Mouse (Mus musculus) heart, postnatal 10 days (tissue): ENCODE results near the gene Aph1a. TPM values are rescaled to one million over a fixed set of nuclear protein-coding genes. Genes with fewer than 3 reads are reported as not detected.
"Not testable (repeated sequence)": the region's sequence is repeated elsewhere in the genome, so short reads cannot be mapped to it uniquely, and the experiment has no call there.

ENCODE experiments used
- DNase-seq, 2 experiments: peaks; one replicate each; pipeline ENCODE4 v3.0.0; 2021
- intact Hi-C: fragments of 180-260 bp; cut with DNase I; formaldehyde crosslinking; loops from one replicate; pipeline ENCODE4 v1.15.1; 2025
- total RNA-seq, 2 experiments: library from RNA; stranded (reverse); gene quantifications; 2 replicates each; pipeline ENCODE4 v1.2.3; 2021

The Aph1a gene
- total RNA-seq, 2 experiments from 2014 or later: 147 to 151 TPM

DNA sequence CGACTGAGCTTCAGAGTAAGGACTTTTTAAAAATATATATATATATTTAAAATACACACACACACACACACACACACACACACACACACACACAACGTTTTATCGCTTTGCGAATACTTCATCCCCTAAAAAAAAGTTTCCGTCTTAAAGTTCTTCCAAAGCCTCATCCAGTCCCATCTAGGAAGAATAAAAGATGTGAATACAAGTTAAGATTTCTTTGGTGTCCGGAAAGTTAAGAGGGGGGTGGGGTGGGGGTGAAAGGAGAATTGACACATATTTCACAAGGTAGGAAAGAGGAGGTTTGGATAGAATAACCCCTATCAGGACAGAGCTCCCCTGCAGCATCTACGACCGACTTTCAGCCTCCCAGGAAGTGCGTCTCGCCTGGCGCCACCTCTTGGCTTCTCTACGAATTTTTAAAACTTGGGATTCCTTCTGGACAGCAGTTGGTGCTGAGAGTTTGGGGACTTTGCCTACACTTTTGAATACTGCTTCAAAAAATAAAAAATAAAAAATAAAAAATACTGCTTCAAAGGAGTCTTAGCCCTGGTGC is 12.2 kb downstream of the Aph1a start:
- intact Hi-C loops: loop anchor here (2.0 kb wide), 1 partner anchor 15 kb away; no protein-coding TSS in a partner anchor
- peak; percentile 72 to 80 for DNase-seq

DNA sequence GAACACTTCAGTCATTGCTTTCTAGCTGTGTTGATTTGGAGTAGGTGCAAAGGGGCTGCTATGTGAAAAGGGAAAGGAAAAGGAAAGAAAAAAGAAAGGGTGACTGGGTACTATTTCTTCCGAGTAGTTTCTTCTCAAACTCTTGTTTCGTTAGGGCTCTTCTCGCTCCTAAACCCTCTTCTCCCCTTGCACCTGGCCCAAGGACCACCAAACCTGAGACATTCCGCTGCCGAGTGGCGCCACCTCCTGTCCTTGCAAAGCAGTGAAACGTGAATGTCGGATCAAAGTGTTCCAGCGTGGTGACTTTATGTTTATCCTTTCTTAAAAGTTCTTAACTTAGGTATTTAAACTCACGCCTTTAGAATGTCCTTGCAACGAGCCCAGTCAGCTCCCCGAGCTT is 13.1 kb downstream of the Aph1a start:
- DNase-seq: peak; percentile 62 to 73
- intact Hi-C loops: loop anchor here (1.0 to 2.0 kb wide), 3 partner anchors 16 to 45 kb away; no protein-coding TSS in a partner anchor

DNA sequence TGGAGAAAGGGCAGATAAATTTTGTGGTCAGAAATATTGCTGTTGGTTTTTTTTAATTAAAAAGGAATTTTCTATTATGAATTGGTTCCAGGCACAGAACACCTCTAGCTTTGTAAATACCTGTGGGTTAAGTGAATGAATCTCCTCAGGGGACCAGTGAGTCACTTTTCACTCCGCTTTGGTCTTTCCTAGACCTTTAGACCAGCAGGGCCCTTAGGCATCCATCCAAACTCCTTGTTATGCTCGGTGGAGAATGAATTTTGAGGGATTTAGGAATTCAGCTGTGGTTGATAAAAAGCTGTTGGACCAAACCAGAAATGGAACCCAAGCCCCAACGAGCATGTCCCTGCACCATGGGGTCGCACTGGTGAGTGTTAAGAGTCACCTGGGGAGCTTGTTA is 13.8 kb downstream of the Aph1a start:
- intact Hi-C loops: loop anchor here (1.0 to 2.0 kb wide), 3 partner anchors 17 to 45 kb away; no protein-coding TSS in a partner anchor
- DNase-seq: no peak

DNA sequence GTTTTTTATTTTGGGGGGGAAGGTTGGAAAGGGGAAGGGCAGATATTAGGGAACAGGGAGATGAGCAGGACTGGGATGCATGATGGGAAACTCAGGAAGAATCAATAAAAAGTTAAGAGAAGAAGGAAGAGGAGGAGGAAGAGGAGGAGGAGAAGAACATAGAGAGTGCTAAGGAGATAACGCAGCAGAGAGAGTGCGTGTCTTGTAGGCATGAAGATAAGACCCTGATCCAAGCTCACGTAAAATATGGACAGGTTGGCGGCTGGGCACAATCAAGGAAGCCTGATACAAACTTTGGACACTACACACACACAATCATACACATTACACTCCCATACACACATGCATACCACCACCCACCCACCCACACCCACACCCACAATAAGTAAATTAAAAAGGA is 20.9 kb downstream of the Aph1a start:
- intact Hi-C loops: no loop called here
- DNase-seq: no peak

DNA sequence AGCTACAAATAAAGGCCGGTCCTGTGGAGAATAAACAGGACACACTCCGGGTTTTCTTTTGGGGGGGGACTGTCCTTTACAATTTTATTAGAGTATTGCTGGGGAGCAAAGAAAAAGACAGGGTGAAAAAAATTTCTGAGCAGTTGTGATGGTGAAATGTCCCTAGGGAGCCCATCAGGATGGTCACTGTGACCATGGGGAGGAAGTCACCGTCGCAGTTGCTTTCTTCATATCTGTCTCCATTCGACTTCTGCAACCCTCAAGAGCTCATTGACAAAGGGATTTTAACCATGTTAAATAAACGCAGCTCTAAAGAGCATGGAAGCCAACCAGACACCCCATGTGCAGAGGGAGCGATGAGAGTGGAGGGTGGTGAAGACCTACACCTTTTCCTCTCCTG is 23.0 kb downstream of the Aph1a start:
- intact Hi-C loops: no loop called here
- DNase-seq: no peak

DNA sequence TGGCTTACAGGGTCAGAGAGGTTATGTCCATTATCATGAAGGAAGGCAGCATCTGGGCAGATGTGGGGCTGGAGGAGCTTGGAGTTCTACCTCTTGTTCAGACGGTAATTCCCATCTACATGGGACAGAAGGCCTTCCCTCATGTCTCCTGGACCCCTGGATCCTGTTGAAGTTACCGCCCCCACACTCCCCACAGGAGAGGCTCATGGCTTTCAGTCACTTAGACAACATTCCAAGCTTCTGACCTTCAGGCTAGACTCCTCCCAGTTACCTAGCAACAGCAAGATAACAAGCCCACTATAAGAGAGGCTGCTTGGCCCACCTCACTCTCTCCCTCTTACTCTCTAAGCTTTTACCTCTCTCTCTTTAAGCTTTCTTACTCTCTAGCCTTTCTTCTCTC is 26.8 kb downstream of the Aph1a start:
- intact Hi-C loops, DNase-seq: not testable (repeated sequence)

DNA sequence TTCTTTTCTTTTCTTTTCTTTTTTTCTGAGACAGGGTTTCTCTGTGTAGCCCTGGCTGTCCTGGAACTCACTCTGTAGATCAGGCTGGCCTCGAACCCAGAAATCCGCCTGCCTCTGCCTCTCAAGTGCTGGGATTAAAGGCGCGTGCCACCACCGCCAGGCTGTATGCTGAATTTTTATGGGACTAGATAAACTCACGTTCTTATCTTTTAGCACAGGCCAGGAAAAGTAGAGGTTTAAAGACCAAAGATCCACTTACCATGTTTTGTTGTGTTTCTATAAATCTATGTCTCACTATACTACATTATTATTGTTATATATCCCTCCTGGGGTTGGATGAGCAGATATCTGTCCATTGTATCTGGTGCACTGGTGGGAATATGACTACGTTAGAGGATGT is 29.7 kb downstream of the Aph1a start:
- DNase-seq, intact Hi-C loops: not testable (repeated sequence)

DNA sequence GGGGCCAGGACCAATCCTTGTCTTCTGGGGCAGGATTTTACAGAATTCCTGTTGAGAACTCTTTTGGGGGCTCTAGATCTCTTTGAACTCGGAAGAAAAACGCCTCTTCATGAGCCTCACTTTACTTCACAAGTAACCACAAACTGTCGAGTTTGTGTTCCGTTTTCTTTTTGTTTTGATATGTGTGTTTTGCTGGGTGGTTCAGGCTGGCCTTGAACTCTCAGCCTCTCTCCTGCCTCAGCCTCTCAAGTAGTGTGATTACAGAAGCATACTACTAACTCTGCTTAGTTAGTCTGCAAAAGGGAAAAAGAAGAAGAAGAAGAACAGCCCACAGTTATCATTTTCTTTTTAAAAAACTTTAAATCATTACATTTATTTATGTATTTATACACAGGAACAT is 30.4 kb downstream of the Aph1a start:
- DNase-seq: no peak

DNA sequence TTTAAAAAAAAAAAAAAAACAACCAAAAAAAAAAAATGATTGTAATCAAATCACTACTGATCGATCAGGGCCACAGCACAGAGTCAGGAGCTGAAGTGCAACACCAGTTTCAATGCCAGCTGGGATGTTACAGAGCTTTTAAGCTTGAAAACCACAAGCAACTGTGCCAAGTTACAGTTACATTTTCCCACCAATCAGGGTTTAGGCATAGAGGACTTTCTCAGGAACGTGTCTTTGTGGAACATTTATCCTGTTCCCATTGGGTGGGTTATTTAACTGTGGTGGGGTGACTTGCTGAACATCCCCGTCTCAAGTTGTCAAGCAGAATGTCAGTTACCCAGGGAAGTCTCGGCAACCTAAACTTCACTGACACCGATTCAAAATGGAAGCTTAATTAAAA is 31.3 kb downstream of the Aph1a start:
- intact Hi-C loops: no loop called here
- DNase-seq: no peak

More for the DNA sequence above, 30.4 kb downstream of the Aph1a start:
- intact Hi-C loops: no loop called here

DNA sequence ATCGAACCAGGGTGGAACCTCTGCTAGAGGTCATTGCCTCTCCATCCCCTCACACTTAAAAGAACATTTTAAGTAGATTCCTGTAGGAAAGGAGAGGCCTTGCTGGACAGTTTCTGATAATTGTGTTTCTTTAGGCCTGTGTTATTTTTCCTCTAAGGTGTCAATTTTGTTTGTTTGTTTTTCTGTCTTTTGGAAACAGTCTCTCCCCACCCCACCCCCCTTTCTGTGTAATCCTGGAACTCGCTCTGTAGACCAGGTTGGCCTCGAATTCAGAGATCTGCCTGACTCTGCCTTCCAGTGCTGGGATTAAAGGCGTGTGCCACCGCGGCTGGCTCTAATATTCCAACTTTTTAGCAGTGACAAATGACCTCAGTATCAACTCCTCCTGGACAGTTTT is 34.5 kb downstream of the Aph1a start:
- intact Hi-C loops: loop anchor here (2.0 kb wide), 1 partner anchor 29 kb away; no protein-coding TSS in a partner anchor
- no peak for DNase-seq

DNA sequence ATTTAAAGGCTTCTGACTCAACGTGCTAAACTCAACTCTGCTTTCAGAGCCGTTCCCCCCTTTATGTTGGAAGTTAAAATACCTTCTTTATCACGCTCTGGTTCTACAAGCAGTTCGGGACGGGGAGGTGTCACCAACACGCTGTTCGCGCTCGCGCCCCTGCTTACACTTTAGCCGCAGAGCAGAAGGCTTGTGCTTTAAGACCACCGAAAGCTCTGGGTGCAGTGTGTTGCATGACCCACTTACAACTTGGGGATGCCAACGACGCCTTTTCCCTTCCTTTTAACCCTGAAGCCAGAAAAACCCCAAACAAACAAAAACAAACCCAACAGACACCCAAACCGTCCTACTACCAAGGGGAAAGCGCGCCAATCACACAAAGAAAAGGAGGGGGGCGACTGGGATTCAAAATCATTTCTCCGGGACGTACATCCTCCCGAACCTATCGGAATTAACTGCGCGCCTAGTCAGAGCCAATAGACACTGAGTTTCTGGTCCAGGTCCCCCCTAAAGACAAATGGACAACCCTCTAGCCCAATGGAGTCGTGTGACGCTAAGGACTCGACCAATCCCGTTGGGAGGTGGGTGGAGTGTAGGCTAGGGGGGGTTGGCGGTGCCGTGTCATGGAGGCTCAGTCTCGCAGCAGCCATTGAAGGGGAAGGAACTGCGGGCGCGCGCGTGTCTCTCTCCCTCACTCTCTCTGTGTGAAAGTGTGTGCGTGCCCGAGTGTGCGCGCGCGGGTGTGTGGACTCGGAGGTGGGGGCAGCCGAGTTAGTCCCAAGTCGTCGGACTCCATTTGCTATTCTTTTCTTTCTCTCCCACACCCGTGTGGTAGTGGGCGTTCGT is 35.1 kb downstream of the Aph1a start, which contains the start of gene Anp32e:
Gene Anp32e, plus strand, starts transcription at position 589 of the 846 bp plus-strand sequence.
- DNase-seq: peak; percentile 98 to 99
- intact Hi-C loops: loop anchor here (2.0 kb wide), 1 partner anchor 28 kb away; no protein-coding TSS in a partner anchor

DNA sequence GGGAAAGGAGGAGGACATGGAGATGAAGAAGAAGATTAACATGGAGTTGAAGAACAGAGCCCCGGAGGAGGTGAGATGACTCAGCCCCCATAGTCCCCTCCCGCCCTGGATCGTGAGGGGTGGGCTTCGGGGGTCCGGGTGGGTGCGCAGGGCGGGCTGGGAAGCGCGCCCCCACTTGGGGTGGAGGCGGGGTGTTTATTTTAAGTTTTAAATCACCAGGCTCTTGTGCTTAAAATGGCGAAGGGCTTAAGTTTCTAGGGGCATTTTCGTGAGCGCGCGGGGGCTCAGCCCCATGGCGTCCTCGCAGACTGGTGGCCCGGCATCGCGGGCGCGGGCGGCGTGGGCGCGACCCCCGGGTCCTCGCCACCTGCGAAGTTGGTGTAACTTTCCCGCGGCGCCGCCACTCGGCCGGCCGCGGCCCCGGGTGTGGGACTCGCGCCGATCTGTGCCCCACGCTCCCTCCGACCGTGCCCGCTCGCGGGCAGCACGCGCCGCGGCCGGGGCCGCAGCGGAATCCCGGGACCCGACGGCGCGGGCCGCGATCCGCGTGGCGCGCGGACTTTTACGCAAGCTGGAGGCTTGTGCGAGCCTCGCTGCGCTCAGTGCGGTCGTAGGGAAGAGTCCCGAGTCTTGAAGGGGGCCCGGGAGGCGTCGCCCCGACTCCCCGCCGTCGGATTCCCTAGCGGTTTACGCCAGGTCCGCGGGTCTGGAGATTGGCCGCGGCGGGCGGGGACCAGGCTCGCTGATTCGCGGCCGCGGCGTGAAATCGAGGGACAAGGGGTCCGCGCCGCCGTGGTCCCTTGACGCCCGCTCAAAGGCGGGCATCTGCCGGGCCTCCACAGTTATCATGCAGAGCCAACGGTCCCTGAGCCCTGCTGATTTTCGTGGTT is 36.1 kb downstream of the Aph1a start:
- intact Hi-C loops: loop anchor here (2.0 kb wide), 1 partner anchor 27 kb away; no protein-coding TSS in a partner anchor
- peak; percentile 68 to 73 for DNase-seq

DNA sequence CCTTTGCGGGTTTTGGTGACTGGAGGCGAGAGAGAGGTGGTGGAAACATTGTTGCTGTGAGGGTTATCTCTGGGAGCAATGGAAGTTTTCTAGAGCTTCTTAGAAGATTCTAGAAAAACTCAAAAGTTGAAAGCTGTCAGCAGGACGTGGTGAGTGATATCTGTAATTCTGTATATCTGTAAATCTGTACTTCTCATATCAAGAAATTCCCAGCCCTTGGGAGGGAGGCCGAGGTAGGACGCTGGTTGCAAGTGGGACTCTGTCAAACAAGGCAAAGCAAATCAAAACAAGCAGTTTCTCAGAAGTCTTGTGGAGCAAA is 36.7 kb downstream of the Aph1a start:
- DNase-seq: no peak
- intact Hi-C loops: no loop called here

DNA sequence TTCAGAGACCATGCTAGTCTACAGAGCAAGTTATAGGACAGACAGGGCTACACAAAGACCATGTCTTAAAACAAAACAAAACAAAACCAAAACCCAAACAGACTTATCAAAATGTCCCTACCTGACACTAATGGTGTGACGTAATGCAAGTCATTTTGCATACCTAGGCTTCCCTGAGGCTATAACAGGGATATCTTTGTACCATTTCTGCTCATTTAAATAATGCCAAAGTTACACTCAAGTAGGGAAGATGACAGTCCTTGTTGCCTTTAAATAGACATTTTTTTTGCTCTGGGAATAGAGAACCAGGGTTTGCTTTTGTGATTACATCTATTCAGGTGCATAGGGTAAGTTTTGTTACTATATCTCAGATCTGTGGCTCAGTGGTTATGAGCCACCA is 37.7 kb downstream of the Aph1a start:
- intact Hi-C loops: no loop called here
- no peak for DNase-seq

DNA sequence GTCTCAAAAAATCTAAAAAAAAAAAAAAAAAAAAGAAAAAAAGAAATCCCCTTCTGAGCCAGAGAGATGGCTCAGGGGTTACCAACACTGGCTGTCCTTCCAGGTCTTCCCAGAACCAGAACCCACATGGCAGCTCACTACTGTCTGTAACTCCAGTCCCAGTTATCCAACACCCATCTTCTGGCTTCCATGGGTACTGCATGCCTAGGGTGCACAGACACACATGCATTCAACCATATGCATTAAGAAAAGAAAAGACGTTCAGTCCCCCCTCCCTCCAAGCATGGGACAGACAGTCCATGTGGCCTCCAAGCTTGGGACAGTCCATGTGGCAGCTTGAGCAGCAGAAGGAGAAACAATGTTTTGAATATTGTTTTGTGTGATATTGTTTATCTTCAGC is 38.4 kb downstream of the Aph1a start:
- no peak for DNase-seq
- intact Hi-C loops: no loop called here

DNA sequence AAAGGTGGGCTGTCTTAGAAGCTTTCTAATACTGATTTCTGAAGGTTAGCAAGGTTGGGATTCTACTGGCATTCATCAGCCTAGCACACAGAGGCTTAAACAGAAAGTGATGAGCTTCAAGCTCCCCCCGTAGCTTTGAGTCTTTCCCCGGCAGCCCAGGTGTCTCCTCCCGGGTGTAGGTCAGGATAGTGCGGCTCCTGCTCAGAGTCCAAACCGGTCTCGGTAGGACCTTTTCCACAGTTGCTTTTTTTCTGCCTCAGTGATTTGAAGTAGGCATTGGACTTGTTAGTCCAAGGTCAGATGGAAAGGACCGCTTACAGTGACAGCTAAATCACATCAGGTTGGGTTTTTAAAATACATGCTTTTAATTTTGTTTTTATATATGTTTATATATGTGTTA is 38.8 kb downstream of the Aph1a start:
- intact Hi-C loops: no loop called here
- DNase-seq: no peak

DNA sequence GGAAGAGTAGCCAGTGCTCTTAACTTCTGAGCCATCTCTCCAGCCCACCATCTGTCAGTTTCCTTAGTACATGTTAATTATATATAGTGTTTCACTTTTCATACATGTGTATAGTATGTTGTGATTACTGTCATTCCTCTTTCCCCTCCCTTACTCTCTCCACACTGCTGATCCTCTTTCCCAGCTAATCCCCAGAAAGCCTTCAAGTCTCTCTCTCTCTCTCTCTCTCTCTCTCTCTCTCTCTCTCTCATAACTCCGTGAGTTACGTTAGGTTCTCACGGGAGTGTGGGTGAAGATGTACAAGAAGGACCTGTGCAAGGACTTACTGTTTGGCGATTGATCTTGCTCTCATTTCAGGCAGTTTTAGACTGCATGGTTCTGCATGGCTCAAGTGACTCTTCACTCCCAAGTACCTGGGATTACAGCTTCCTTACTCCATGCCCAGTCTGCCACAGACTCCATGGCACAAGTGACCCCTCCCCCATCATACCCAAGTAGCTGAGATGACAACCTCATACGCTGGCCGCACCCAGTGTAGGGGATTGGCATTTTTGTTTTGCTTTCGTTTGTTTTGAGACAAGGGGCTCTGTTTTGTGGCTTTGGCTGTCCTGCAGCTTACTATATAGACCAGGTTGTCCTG is 39.5 kb downstream of the Aph1a start:
- no peak for DNase-seq
- intact Hi-C loops: no loop called here

DNA sequence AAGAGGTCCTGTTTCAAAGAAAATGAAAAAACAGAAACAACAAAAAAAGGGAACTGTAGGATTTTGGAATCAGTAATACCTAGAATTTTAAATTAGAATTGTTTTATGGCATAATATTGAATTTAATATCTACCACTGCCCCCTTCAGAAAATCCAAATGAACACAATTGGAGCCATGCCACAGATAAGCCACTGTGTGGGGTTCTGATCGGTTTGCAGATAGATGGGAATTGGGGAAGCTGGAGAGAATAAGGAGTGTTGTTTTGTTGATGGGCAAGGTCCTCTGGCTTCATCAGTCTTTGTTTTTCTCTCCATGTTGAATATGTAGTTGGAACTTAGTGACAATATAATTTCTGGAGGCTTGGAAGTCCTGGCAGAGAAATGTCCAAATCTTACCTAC is 40.7 kb downstream of the Aph1a start:
- no peak for DNase-seq
- intact Hi-C loops: no loop called here

DNA sequence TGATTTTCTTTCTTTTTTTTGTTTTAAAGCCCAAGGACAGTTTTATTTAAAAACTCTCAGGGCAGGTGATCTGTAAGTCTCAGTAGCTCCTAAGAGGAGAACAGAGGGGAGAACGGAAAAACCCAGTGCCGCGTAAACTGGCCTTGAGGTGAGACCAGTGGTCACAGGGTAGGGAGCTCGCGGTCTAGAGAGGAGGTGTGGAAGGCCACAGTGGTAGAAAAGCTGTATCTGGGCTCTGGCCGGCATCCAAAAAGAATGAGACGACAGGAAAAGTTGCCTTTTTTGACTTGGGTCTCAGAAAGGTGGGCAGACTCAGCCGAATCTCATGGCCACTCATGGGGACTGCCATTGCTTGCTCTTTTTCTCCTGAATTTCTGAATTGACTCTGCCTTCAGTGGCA is 44.4 kb downstream of the Aph1a start:
- intact Hi-C loops: loop anchor here (2.0 kb wide), 1 partner anchor 27 kb away; no protein-coding TSS in a partner anchor

DNA sequence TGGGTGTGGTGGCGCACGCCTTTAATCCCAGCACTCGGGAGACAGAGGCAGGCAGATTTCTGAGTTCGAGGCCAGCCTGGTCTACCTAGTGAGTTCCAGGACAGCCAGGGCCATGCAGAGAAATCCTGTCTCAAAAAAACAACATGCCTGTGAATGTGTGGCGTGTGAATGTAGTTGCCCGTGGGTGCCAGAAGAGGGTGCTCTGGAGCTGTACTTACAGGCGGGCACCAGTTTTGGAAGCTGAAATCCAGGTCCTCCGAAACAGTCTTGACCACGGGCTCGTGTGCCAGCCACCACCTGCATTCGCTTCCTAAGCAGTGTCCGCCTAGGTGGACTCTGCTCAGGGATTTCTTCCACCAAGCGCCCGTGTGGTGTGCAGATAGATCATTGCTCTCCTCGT is 45.1 kb downstream of the Aph1a start:
- intact Hi-C loops: loop anchor here (2.0 kb wide), 1 partner anchor 26 kb away; no protein-coding TSS in a partner anchor
- peak in 1 of 2 experiments; percentile 43 for DNase-seq

More for the DNA sequence above, 44.4 kb downstream of the Aph1a start:
- no peak for DNase-seq
